Mouse (Mus musculus): Measurements from ENCODE around the gene Cbfa2t2.

The Cbfa2t2 gene

GRCm38 (mm10) chr2:154570666-154571065 is 134.4 kb downstream of the Cbfa2t2 start:
- DNase-seq: no peak

- DNase-seq: no peak
Measured at GRCm38 (mm10) chr2:154571266-154571665, 135.0 kb downstream of the Cbfa2t2 start.

- DNase-seq: no peak
Measured at GRCm38 (mm10) chr2:154571976-154572375, 135.7 kb downstream of the Cbfa2t2 start.

- DNase-seq: no peak
Measured at GRCm38 (mm10) chr2:154572996-154573395, 136.7 kb downstream of the Cbfa2t2 start.

GRCm38 (mm10) chr2:154574271-154574670 is 138.0 kb downstream of the Cbfa2t2 start:
- no peak for DNase-seq

DNA sequence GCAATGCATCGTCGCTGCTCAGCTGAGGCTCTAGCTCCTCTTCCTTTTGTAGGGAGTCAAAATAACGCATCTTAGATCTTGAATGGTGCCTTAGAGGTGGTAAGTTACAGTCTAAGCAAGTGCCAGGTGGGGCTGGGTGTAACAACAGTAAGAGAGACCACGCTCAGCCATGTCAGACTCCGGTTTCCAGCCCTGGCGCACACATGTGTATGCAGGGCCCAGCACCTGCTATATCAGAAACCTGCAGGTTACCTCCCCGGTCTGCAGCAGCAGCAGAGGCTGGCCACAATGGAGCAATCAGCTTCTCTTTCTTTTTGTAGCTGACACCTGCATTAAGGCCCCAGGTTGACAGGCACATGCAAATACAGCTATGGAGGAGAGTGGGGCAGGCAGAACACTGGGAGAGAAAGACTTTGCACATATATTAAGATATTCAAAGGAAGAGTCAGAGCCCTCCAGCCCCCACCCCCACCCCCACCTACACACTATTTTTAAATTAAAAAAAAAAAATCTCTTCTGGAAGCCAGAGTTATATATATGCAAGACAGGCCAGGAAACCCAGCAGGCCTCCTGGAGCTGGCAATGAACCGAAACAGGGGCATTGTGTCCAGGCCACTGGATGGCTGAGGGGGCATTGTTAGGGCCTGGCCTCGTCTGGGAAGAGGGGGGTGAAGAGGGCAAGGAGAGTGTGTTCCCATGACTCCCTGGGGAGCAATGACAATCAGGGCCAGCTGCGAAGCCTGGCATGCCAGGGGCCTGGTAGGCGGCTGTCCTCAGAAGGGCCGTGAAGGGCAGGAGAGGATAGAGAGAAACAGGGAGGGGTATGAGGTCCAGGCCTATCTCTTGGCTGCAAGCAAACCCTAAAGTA is 140.8 kb downstream of the Cbfa2t2 start:
- no peak for DNase-seq

- DNase-seq: no peak
Measured at GRCm38 (mm10) chr2:154577744-154578067, 141.4 kb downstream of the Cbfa2t2 start.

GRCm38 (mm10) chr2:154580586-154580985 is 144.3 kb downstream of the Cbfa2t2 start:
- DNase-seq: no peak

GRCm38 (mm10) chr2:154581421-154581820 is 145.1 kb downstream of the Cbfa2t2 start:
- no peak for DNase-seq

DNA sequence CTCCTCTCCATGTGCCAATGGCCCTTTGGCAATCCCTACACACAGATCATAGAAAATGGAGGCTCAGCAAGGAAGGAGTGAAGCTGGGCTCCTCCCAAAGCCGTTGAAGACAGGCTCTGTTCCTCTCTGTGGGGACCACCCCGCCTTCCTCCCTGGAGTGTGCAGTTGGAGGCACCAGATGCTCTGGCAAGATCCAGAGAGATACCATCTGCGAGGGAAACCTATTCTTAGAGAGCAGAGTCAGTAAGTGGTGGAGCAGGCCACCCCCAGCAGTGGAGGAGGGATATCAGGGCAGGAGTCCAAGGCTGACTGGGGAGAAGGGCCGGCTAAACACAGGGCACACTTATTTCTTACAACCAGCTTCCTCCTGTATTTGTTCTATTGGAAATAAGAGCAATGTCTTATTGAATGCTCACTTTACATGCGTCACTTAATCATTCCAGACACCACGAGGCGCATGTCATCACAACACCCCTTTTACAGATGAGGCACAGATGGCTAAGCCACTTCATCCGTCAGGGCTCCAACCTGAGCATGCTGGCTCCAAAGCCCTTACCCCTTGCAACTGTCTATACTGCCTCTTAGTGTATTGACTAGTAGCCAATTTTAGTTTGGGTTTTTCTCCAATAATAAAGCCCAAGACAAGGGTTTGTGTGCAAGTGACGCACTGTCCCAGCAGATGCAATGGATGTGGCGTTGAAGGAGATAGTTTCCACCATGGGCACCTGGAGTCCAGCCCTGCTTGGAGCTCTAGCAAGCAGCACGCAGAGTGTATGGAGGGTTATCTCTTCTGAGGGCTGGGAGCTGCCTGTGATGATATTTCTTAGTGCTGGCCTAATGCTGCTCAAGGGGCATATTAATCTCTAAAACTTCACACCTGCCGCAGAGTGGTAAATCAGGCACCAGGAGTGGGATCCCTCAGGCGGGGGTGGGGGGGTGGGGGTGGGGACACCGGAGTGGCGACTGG is 147.9 kb downstream of the Cbfa2t2 start:
- no peak for DNase-seq

GRCm38 (mm10) chr2:154584931-154585601 is 148.8 kb downstream of the Cbfa2t2 start:
- peak; percentile 18 for DNase-seq

GRCm38 (mm10) chr2:154586405-154586804 is 150.1 kb downstream of the Cbfa2t2 start:
- peak; percentile 32 for DNase-seq

Data from kidney, postnatal 14 days (tissue).